In the genomic region with DNA sequence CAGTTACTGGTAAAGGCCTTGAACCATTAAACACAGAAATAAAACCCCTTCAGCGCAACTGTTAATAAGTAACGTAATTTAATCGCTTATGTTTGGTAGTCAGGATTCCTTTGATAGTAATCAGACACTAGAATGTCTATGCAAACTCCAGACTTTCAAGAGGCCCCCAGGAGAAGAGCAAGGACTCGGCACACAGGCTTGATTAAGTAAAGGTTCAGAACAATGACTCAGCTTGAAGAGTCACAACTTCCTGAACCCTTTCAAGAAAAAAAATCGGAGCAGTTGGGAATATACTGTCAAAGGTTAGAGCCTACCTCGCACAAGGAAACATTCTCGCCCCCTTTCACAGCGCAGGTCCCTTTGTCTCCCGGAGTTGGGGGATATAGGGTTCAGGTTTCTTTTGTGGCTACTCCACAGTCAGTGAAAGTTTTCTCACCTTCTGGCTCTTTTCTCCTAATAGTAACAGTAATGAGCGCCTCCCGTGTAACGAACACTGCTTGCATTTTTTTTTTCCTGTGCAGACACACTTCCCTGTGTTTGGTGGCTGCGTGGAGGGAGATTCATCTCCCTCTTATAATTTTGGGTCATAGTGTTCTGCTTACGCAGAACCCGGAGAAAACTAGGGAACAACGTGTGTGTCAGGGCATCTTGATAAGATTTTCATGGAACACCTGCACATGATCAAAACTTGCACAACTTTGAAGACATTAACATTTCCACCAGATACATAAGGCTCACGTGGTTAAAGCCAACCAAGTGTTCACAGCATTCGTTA, we compare ENCODE assay signal across 7 mouse cellular contexts. TPM values are rescaled to one million over a fixed set of nuclear protein-coding genes. Genes with fewer than 3 reads are reported as not detected.
DNase-seq lines count a peak whose midpoint lies in the region; ATAC-seq and TF ChIP-seq lines count a peak whose summit lies in the region.

No protein-coding gene starts in this region.

- H3K4me2 ChIP-seq in embryonic facial prominence, embryonic 11.5 days (ENCODE audit: low read depth, low read length) = peak overlapping the region; percentile 94
- H3K4me2 ChIP-seq in myocyte (ENCODE audit: low read depth) = peak overlapping the region; percentile 100

- WGBS in spleen, adult 2 months = 38% methylated on average over 18 of the region's 18 CpGs
- WGBS in embryonic facial prominence, embryonic 11.5 days = 28% methylated on average over 18 of the region's 18 CpGs

- no peak for ATAC-seq in embryonic facial prominence, embryonic 11.5 days (replicated peaks; ENCODE audit: insufficient number of reproducible peaks, low FRiP score, low TSS enrichment, low read depth)
- peak; percentile 5 for ATAC-seq in inflammation-experienced regulatory T-cells, adult 6 months

- TF ChIP-seq CTCF in spleen, adult 2 months (IDR thresholded peaks at IDR 0.05; ENCODE audit: extremely low read depth, insufficient read depth, insufficient read length, insufficient replicate concordance) = no peak

- H3K79me2 ChIP-seq in myocyte (ENCODE audit: control insufficient read depth, insufficient read depth) = peaks cover 31% of the 10 kb centered on the region

- H3K4me1 ChIP-seq in spleen, adult 2 months (ENCODE audit: control insufficient read depth, insufficient read depth, insufficient read length) = peaks cover 6% of the 10 kb centered on the region
- H3K4me1 ChIP-seq in embryonic facial prominence, embryonic 11.5 days (ENCODE audit: control insufficient read depth, insufficient read depth, low read length) = no peaks in the 10 kb centered on the region

- H3K27ac ChIP-seq in spleen, adult 2 months (ENCODE audit: insufficient read depth, low read length) = no peak overlapping the region
- H3K27ac ChIP-seq in embryonic facial prominence, embryonic 11.5 days (replicated peaks; ENCODE audit: low read depth, low read length) = no peak overlapping the region

- peak overlapping the region; percentile 83 for H3K9ac ChIP-seq in embryonic facial prominence, embryonic 11.5 days (replicated peaks; ENCODE audit: low read length)

- no peak for TF ChIP-seq POLR2A in spleen, adult 2 months (IDR thresholded peaks at IDR 0.05; ENCODE audit: low read depth, low read length)
- no peak for TF ChIP-seq POLR2A in myocyte (IDR thresholded peaks at IDR 0.05; ENCODE audit: insufficient read length, low read depth)

- H3K27me3 ChIP-seq in spleen, adult 2 months (ENCODE audit: control insufficient read depth, insufficient read depth, low read length) = no peaks in the 10 kb centered on the region
- H3K27me3 ChIP-seq in embryonic facial prominence, embryonic 11.5 days (ENCODE audit: control insufficient read depth, insufficient read depth, low read length) = no peaks in the 10 kb centered on the region
- no peaks in the 10 kb centered on the region for H3K27me3 ChIP-seq in myocyte (ENCODE audit: control insufficient read depth, insufficient read depth, insufficient read length)

- peak overlapping the region; percentile 85 for H3K4me3 ChIP-seq in spleen, adult 2 months (ENCODE audit: extremely low read depth, insufficient read depth, insufficient read length)
- H3K4me3 ChIP-seq in embryonic facial prominence, embryonic 11.5 days (ENCODE audit: low read depth, low read length) = peak overlapping the region; percentile 54
- H3K4me3 ChIP-seq in myocyte = peak overlapping the region; percentile 57

- peak overlapping the region; percentile 60 for H3ac ChIP-seq in myocyte (ENCODE audit: control insufficient read depth, insufficient read length)

- H3K36me3 ChIP-seq in spleen, adult 2 months (ENCODE audit: control insufficient read depth, insufficient read depth, low read length) = no peaks in the 10 kb centered on the region
- H3K36me3 ChIP-seq in embryonic facial prominence, embryonic 11.5 days (replicated peaks; ENCODE audit: control insufficient read depth, insufficient read depth, low read depth, low read length) = no peaks in the 10 kb centered on the region
- H3K36me3 ChIP-seq in myocyte (ENCODE audit: control insufficient read depth, insufficient read depth) = peaks cover 5% of the 10 kb centered on the region

- H3K9me3 ChIP-seq in embryonic facial prominence, embryonic 11.5 days (replicated peaks; ENCODE audit: control insufficient read depth, low read length) = no peaks in the 10 kb centered on the region

- no peak for DNase-seq in spleen, adult 2 months (ENCODE audit: low read depth in 1 of 2, low spot score in 2 of 2)
- DNase-seq in spleen, postnatal 4 days (ENCODE audit: low spot score in 2 of 2) = no peak
- DNase-seq in embryonic facial prominence, embryonic 11.5 days (ENCODE audit: low spot score) = peak; percentile 22
- no peak for DNase-seq in right cerebral cortex, postnatal 10 days (ENCODE audit: low spot score in 2 of 2)
- DNase-seq in urinary bladder, postnatal 14 days (ENCODE audit: low spot score) = no peak

TF ChIP-seq in myocyte, 11 proteins besides CTCF, POLR2A, EP300 and RAD21:
- TF ChIP-seq E2F4 (IDR thresholded peaks at IDR 0.05; ENCODE audit: insufficient read depth) = no peak
- TF ChIP-seq MYOD1 (IDR thresholded peaks at IDR 0.05; ENCODE audit: control insufficient read depth in 1 of 3, insufficient read length in 2 of 3, low read depth in 2 of 3) = no peak
- no peak for TF ChIP-seq POLR2AphosphoS2 (IDR thresholded peaks at IDR 0.05; ENCODE audit: insufficient read length, low read depth)
- no peak for TF ChIP-seq MAX (IDR thresholded peaks at IDR 0.05; ENCODE audit: low read depth)
- no peak for TF ChIP-seq TCF3 (IDR thresholded peaks at IDR 0.05; ENCODE audit: insufficient read length, low read depth)
- no peak for TF ChIP-seq REST (IDR thresholded peaks at IDR 0.05; ENCODE audit: insufficient read depth, insufficient read length)
- TF ChIP-seq TCF12 (IDR thresholded peaks at IDR 0.05; ENCODE audit: insufficient read depth, poor library complexity, severe bottlenecking) = no peak
- no peak for TF ChIP-seq USF1 (IDR thresholded peaks at IDR 0.05; ENCODE audit: low read depth)
- TF ChIP-seq SRF (IDR thresholded peaks at IDR 0.05; ENCODE audit: control insufficient read depth, insufficient read length, low read depth) = no peak
- TF ChIP-seq CEBPB (IDR thresholded peaks at IDR 0.05; ENCODE audit: insufficient read depth, poor library complexity, severe bottlenecking) = no peak
- no peak for TF ChIP-seq MYOG (IDR thresholded peaks at IDR 0.05; ENCODE audit: control insufficient read depth in 1 of 3, insufficient read depth in 1 of 3, insufficient read length in 2 of 3, low read depth in 2 of 3)
TF ChIP-seq in myocyte: peak in this region for 0.

RNA-seq across cellular contexts. Expression of a gene that starts 1.1 kb away (rescaled TPM):
- 5.3 and 8.1 TPM in 2 replicates for polyA plus RNA-seq in spleen, adult 2 months (2012; rRNA removed)
- 46.7 and 49.6 TPM in 2 replicates for polyA plus RNA-seq in embryonic facial prominence, embryonic 11.5 days (2014; fragmentation: Nextera tagmentation; extraction: Ambion mirVana)
- 1 to 10 TPM; 1.7 to 4.5 (median 2.0) TPM for polyA plus RNA-seq in inflammation-experienced regulatory T-cells, adult 6 months (2017; shearing (Covaris generic))
- 37.3 TPM for polyA plus RNA-seq in myocyte (2012; fragmentation: generic; extraction: Trizol)

RNA-seq across cellular contexts. Expression of a gene that starts 36.8 kb away (rescaled TPM):
- polyA plus RNA-seq in spleen, adult 2 months (2012; rRNA removed) = 2.1 and 2.4 TPM in 2 replicates
- polyA plus RNA-seq in embryonic facial prominence, embryonic 11.5 days (2014; fragmentation: Nextera tagmentation; extraction: Ambion mirVana) = 28.8 and 33.0 TPM in 2 replicates
- 1 to 10 TPM; 6.7 to 7.5 (median 6.8) TPM for polyA plus RNA-seq in inflammation-experienced regulatory T-cells, adult 6 months (2017; shearing (Covaris generic))
- 8.7 TPM for polyA plus RNA-seq in myocyte (2012; fragmentation: generic; extraction: Trizol)

RNA-seq across cellular contexts. Expression of a gene that starts 58.0 kb away (rescaled TPM):
- polyA plus RNA-seq in spleen, adult 2 months (2012; rRNA removed) = 2.6 and 3.3 TPM in 2 replicates
- 41.7 and 42.8 TPM in 2 replicates for polyA plus RNA-seq in embryonic facial prominence, embryonic 11.5 days (2014; fragmentation: Nextera tagmentation; extraction: Ambion mirVana)
- polyA plus RNA-seq in inflammation-experienced regulatory T-cells, adult 6 months (2017; shearing (Covaris generic)) = 10 to 100 TPM; 11.7 to 14.1 (median 12.8) TPM
- 4.9 TPM for polyA plus RNA-seq in myocyte (2012; fragmentation: generic; extraction: Trizol)
